Mouse (Mus musculus) bone marrow, adult 2 months (tissue): ENCODE results near the gene Lad1. TPM values are rescaled to one million over a fixed set of nuclear protein-coding genes. Genes with fewer than 3 reads are reported as not detected.
A peak's percentile ranks its signal among the peaks of the same experiment; 100 is the strongest.

Experiments
- H3K27ac ChIP-seq: fragments of 200-500 bp; 2 replicates; pipeline ENCODE4 v1.5.1; 2012; ENCODE audit warnings: low read depth, mild to moderate bottlenecking, control low read depth, inconsistent platforms, low read length; ENCODE audit not compliant: control insufficient read depth, poor library complexity, insufficient read depth
- H3K4me1 ChIP-seq: fragments of 200-500 bp; 2 replicates; pipeline ENCODE4 v1.6.1; 2011; ENCODE audit warnings: low read length; ENCODE audit not compliant: control insufficient read depth, insufficient read depth
- H3K4me3 ChIP-seq: fragments of 200-500 bp; replicated peaks from 2 replicates; pipeline ENCODE3; 2011; ENCODE audit warnings: mild to moderate bottlenecking, low read depth, low read length, control low read depth; ENCODE audit not compliant: control insufficient read depth
- CTCF ChIP-seq: fragments of 200-500 bp; IDR thresholded peaks from 2 replicates; pipeline ENCODE4 v1.5.1; 2011; ENCODE audit warnings: low read length, control low read depth; ENCODE audit not compliant: control insufficient read depth, insufficient read depth
- POLR2A ChIP-seq: fragments of 200-500 bp; IDR thresholded peaks from 2 replicates; pipeline ENCODE4 v1.6.1; 2011; ENCODE audit warnings: low read depth, mild to moderate bottlenecking, control low read depth, low read length, borderline replicate concordance; ENCODE audit not compliant: control insufficient read depth
- WGBS: fragments of 180-500 bp; shearing (Covaris S2); methylation state at CpG from one replicate; pipeline ENCODE4 v1.1.7; 2018; 5-methylcytosine and 5-hydroxymethylcytosine counted together
- polyA plus RNA-seq: library from polyadenylated mRNA; stranded (reverse); fragments of >200 nt; gene quantifications from 2 replicates; pipeline ENCODE4 v1.2.4, GENCODE M21; 2011; ENCODE audit warnings: low replicate concordance; ENCODE audit not compliant: missing spikeins, insufficient read depth, insufficient read length

Lad1 gene
- polyA plus RNA-seq, 1 experiment = 0.77 TPM

DNA sequence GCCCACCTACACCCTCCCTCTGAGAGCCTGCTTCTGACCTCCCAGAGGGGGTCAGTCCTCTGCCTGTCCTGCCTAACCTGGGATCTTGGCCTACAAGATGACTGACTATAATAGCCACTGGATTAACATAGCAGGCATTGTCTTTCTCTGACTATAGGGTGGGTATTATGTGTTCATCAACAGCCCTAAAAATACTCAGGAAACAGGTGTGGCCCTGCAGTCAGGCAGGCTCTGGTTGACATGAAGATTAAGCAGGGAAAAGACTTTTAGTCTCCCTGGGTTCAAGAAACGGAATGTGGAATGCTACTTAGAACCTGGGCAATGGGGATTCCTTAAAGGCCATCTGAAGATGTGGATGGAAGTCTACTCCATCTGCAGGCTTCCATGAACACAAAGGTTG is 19.9 kb upstream of the Lad1 start:
- WGBS = 68% methylated on average over 1 of the region's 1 CpGs
- no peak for TF ChIP-seq POLR2A
- no peak for TF ChIP-seq CTCF
- no peaks in the 10 kb centered on the region for H3K4me1 ChIP-seq
- no peak overlapping the region for H3K4me3 ChIP-seq
- H3K27ac ChIP-seq = no peak overlapping the region

DNA sequence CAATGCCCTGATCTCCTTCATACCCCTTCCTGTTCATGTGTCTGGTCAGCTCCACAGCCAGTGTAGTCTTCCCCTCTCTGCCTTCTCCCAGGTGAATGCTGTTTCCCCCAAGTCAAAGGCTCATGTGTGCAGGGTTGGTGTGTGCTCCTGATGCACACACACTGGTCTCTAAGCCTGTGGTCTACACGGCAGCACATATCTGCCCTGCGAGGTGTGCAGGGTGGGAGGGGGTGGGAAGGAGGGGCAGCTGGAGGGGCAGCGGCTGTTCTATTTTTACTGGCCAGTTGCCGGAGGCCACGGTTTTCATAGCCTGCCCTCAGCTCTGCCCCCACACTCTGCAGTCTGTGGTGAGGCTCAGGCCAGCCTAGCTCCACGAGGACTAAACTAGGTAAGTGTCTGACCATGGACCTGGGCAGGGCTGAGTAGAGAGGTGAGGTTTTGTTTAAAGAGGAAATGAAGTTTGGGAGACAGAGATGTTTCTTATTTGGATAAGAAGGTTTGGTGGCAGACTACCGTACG is 19.2 kb upstream of the Lad1 start:
- no peak overlapping the region for H3K4me3 ChIP-seq
- TF ChIP-seq CTCF = no peak
- no peak for TF ChIP-seq POLR2A
- 45% methylated on average over 8 of the region's 8 CpGs for WGBS
- no peaks in the 10 kb centered on the region for H3K4me1 ChIP-seq
- H3K27ac ChIP-seq = no peak overlapping the region

DNA sequence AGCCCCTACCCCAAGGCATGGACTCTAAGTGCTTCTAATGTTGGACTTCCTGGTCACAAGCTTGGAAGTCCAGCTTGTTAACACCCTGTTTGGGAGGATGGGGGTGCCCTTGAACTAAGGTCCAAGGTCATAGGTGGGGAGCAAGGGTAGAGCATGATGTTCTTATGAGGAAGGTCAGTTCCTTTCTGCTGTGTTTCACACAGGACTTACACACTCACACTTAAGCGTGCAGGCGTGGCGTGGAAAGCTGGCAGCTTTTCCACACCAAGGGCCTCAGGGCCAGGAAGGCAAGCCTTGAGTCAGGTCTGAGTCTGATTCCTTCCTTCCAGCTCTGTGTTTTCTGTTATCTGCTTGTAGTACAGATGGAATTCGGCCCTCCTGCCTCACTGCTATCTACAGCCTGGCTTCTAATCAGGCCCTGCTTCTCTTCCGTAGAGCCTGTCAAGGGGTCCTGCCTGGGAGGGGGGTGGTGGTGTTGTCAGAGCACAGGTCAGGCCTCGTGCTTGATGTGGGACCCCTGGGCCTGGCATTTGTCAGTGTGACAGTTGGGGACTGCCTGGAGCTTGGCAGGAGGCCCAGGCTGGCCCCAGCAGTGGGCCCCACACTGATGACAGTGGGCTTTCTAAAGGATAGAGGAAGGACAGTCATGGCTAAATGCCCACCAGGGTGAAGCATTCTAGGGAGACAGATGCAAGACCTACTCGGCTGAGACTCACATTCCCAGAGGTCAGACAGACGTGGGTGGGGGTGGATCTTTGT is 18.0 kb upstream of the Lad1 start:
- Histone ChIP-seq H3K4me1 (no peaks in the 10 kb centered on the region), H3K4me3 (no peak overlapping the region), H3K27ac (no peak overlapping the region)
- 53% methylated on average over 8 of the region's 8 CpGs for WGBS
- TF ChIP-seq POLR2A = no peak
- no peak for TF ChIP-seq CTCF

- Histone ChIP-seq H3K4me3 (no peak overlapping the region), H3K4me1 (no peaks in the 10 kb centered on the region), H3K27ac (no peak overlapping the region)
- TF ChIP-seq POLR2A (no peak), CTCF (no peak)
- 73% methylated on average over 10 of the region's 10 CpGs for WGBS
Measured at GRCm38 (mm10) chr1:135807546-135807945, 10.9 kb upstream of the Lad1 start.

- Histone ChIP-seq H3K4me1 (no peaks in the 10 kb centered on the region), H3K27ac (no peak overlapping the region), H3K4me3 (no peak overlapping the region)
- TF ChIP-seq CTCF = no peak
- TF ChIP-seq POLR2A = no peak
- WGBS = 65% methylated on average over 2 of the region's 2 CpGs
Measured at GRCm38 (mm10) chr1:135810180-135810579, 8.2 kb upstream of the Lad1 start.

GRCm38 (mm10) chr1:135811016-135811646 is 7.3 kb upstream of the Lad1 start:
- WGBS = 34% methylated on average over 7 of the region's 7 CpGs
- no peak overlapping the region for H3K4me3 ChIP-seq
- no peak overlapping the region for H3K27ac ChIP-seq
- no peak for TF ChIP-seq POLR2A
- peak; percentile 92 for TF ChIP-seq CTCF
- H3K4me1 ChIP-seq = no peaks in the 10 kb centered on the region

- Histone ChIP-seq H3K4me1 (no peaks in the 10 kb centered on the region), H3K27ac (no peak overlapping the region), H3K4me3 (no peak overlapping the region)
- TF ChIP-seq POLR2A (no peak), CTCF (no peak)
- WGBS = 70% methylated on average over 3 of the region's 3 CpGs
Measured at GRCm38 (mm10) chr1:135812205-135812604, 6.2 kb upstream of the Lad1 start.

- Histone ChIP-seq H3K27ac (no peak overlapping the region), H3K4me1 (no peaks in the 10 kb centered on the region), H3K4me3 (no peak overlapping the region)
- TF ChIP-seq POLR2A (no peak), CTCF (no peak)
- WGBS = 55% methylated on average over 2 of the region's 2 CpGs
Measured at GRCm38 (mm10) chr1:135812618-135813017, 5.8 kb upstream of the Lad1 start.
